In genomic region chr10:70299118-70299517, GRCm38 (mm10) we compare ENCODE assay signal across 26 mouse cellular contexts. TPM values are rescaled to one million over a fixed set of nuclear protein-coding genes. Genes with fewer than 3 reads are reported as not detected.
DNase-seq lines count a peak whose midpoint lies in the region; ATAC-seq and TF ChIP-seq lines count a peak whose summit lies in the region.
"Had no signal": no experiment of that assay in that cellular context is flagged by ENCODE, and none has a peak within 500 bp of the region (broad histone marks: within the 10 kb centered on the region; RNA-seq: fewer than 3 reads in every experiment).

No protein-coding gene starts in this region.

- no peak for TF ChIP-seq POLR2A in kidney, adult 2 months (IDR thresholded peaks at IDR 0.05; ENCODE audit: low read depth, low read length)

- no peak overlapping the region for H3K4me3 ChIP-seq in kidney, adult 2 months (ENCODE audit: insufficient read depth, low read depth, low read length)
- no peak overlapping the region for H3K4me3 ChIP-seq in lung, embryonic 16.5 days (ENCODE audit: low read length)
- H3K4me3 ChIP-seq in heart, embryonic 10.5 days: no peak overlapping the region
- H3K4me3 ChIP-seq: embryonic facial prominence, embryonic 10.5 days; embryonic facial prominence, embryonic 13.5 days; erythroblast, embryonic 14.5 days; forebrain, embryonic 12.5 days; forebrain, embryonic 15.5 days; heart, adult 2 months; hindbrain, embryonic 10.5 days; hindbrain, embryonic 13.5 days had no signal

- no peaks in the 10 kb centered on the region; the same call in 1 of the 2 replicates for H3K4me1 ChIP-seq in kidney, adult 2 months (ENCODE audit: control insufficient read depth, insufficient read depth, low read length)
- H3K4me1 ChIP-seq in lung, embryonic 16.5 days (replicated peaks; ENCODE audit: control insufficient read depth, insufficient read depth, low read length): peaks cover 4% of the 10 kb centered on the region
- peaks cover 19% of the 10 kb centered on the region for H3K4me1 ChIP-seq in heart, embryonic 10.5 days
- H3K4me1 ChIP-seq: forebrain, embryonic 15.5 days had no signal

- H3K9ac ChIP-seq in lung, embryonic 16.5 days (ENCODE audit: low read length): no peak overlapping the region
- H3K9ac ChIP-seq: embryonic facial prominence, embryonic 13.5 days; forebrain, embryonic 12.5 days; forebrain, embryonic 15.5 days; hindbrain, embryonic 13.5 days had no signal

- no peak overlapping the region for H3K27ac ChIP-seq in kidney, adult 2 months (ENCODE audit: insufficient read depth, low read depth, low read length)
- no peak overlapping the region for H3K27ac ChIP-seq in lung, embryonic 16.5 days (ENCODE audit: low read length)
- no peak overlapping the region for H3K27ac ChIP-seq in heart, embryonic 10.5 days
- H3K27ac ChIP-seq: embryonic facial prominence, embryonic 10.5 days; embryonic facial prominence, embryonic 13.5 days; forebrain, embryonic 12.5 days; forebrain, embryonic 15.5 days; heart, adult 2 months had no signal

- H3K9me3 ChIP-seq in lung, embryonic 16.5 days (ENCODE audit: control insufficient read depth, low read length): no peaks in the 10 kb centered on the region
- H3K9me3 ChIP-seq in heart, embryonic 10.5 days: no peaks in the 10 kb centered on the region
- H3K9me3 ChIP-seq: embryonic facial prominence, embryonic 10.5 days; embryonic facial prominence, embryonic 13.5 days; forebrain, embryonic 12.5 days; forebrain, embryonic 15.5 days; hindbrain, embryonic 10.5 days; hindbrain, embryonic 13.5 days had no signal

- H3K36me3 ChIP-seq in kidney, adult 2 months (ENCODE audit: control insufficient read depth, insufficient read depth, low read length): no peaks in the 10 kb centered on the region
- no peaks in the 10 kb centered on the region for H3K36me3 ChIP-seq in lung, embryonic 16.5 days (ENCODE audit: control insufficient read depth, insufficient read depth, low read length)
- H3K36me3 ChIP-seq in heart, embryonic 10.5 days: no peaks in the 10 kb centered on the region
- H3K36me3 ChIP-seq: embryonic facial prominence, embryonic 10.5 days; embryonic facial prominence, embryonic 13.5 days; forebrain, embryonic 12.5 days; forebrain, embryonic 15.5 days; hindbrain, embryonic 10.5 days; hindbrain, embryonic 13.5 days had no signal

- H3K4me2 ChIP-seq in lung, embryonic 16.5 days (ENCODE audit: low read depth, low read length): no peak overlapping the region
- H3K4me2 ChIP-seq: embryonic facial prominence, embryonic 13.5 days; forebrain, embryonic 12.5 days; forebrain, embryonic 15.5 days; heart, embryonic 11.5 days; hindbrain, embryonic 13.5 days had no signal

- no peak for TF ChIP-seq CTCF in kidney, adult 2 months (conservative IDR thresholded peaks at IDR 0.05; ENCODE audit: insufficient read depth, insufficient read length, low read depth, low read length)

- no peaks in the 10 kb centered on the region for H3K27me3 ChIP-seq in kidney, adult 2 months (replicated peaks; ENCODE audit: control insufficient read depth, insufficient read depth, low read length)
- H3K27me3 ChIP-seq in lung, embryonic 16.5 days (ENCODE audit: control insufficient read depth, insufficient read depth, low read depth, low read length): no peaks in the 10 kb centered on the region; the same call in 1 of the 2 replicates
- H3K27me3 ChIP-seq in heart, embryonic 10.5 days (ENCODE audit: insufficient read depth, poor library complexity, severe bottlenecking): no peaks in the 10 kb centered on the region
- H3K27me3 ChIP-seq: forebrain, embryonic 15.5 days; hindbrain, embryonic 13.5 days had no signal

- peak; percentile 16; the same call in 1 of the 2 replicates for ATAC-seq in lung, embryonic 16.5 days (ENCODE audit: low read depth)
- ATAC-seq in megakaryocyte progenitor cell, adult 5-6 weeks (replicated peaks; ENCODE audit: poor library complexity): peak; percentile 38; the same call in 1 of the 2 replicates
- ATAC-seq: CD4-positive, CD25-positive, alpha-beta regulatory T cell, adult 4 months; forebrain, embryonic 15.5 days; hindbrain, embryonic 16.5 days had no signal

- 71% methylated on average over 2 of the region's 2 CpGs for WGBS in kidney, adult 2 months
- 36% methylated on average over 2 of the region's 2 CpGs for WGBS in lung, embryonic 16.5 days
- 65% methylated on average over 2 of the region's 2 CpGs for WGBS in heart, embryonic 10.5 days

- peak; percentile 31 for DNase-seq in kidney, adult 2 months
- DNase-seq in kidney, postnatal 25 days: no peak
- DNase-seq in lung, postnatal 10 days: no peak
- no peak for DNase-seq in heart, embryonic 10.5 days (ENCODE audit: low spot score)
- DNase-seq: cerebellum, adult 11 months; cerebellum, adult 2 months; cerebellum, adult 9-11 months; cerebellum, postnatal 25 days; embryo, embryonic 11 days; gastrocnemius, postnatal 10 days; gastrocnemius, postnatal 36 days; heart, adult 2 months had no signal

RNA-seq across cellular contexts. Expression of gene Slc16a9, which starts 54.2 kb away (rescaled TPM):
- 68.9 and 77.1 TPM in 2 replicates for polyA plus RNA-seq in kidney, adult 2 months (2012; rRNA removed)
- 5.7 and 7.6 TPM in 2 replicates for polyA plus RNA-seq in lung, embryonic 16.5 days (2015; fragmentation: Nextera tagmentation; extraction: Ambion mirVana)
- total RNA-seq in megakaryocyte progenitor cell, adult 5-6 weeks (2015): 0.17 and 0.52 TPM in 2 replicates
- 0.29 and 0.81 TPM in 2 replicates for total RNA-seq in megakaryocyte progenitor cell, adult 5-6 weeks (2017)
- polyA plus RNA-seq in heart, embryonic 10.5 days (2016; fragmentation: Nextera tagmentation; extraction: Ambion mirVana): 0.91 and 1.6 TPM in 2 replicates
- total RNA-seq: MEL had no signal
- polyA plus RNA-seq: C2C12; CD4-positive, CD25-positive, alpha-beta regulatory T cell, adult 4 months; erythroblast, embryonic 14.5 days had no signal
